Mouse (Mus musculus): ENCODE measurements around the gene Tmem210. TPM values are rescaled to one million over a fixed set of nuclear protein-coding genes. Genes with fewer than 3 reads are reported as not detected.
"Not testable (repeated sequence)": the region's sequence is repeated elsewhere in the genome, so short reads cannot be mapped to it uniquely, and the experiment has no call there.

The Tmem210 gene
- polyA plus RNA-seq, 1 experiment from 2014 or later, result not detected

DNA sequence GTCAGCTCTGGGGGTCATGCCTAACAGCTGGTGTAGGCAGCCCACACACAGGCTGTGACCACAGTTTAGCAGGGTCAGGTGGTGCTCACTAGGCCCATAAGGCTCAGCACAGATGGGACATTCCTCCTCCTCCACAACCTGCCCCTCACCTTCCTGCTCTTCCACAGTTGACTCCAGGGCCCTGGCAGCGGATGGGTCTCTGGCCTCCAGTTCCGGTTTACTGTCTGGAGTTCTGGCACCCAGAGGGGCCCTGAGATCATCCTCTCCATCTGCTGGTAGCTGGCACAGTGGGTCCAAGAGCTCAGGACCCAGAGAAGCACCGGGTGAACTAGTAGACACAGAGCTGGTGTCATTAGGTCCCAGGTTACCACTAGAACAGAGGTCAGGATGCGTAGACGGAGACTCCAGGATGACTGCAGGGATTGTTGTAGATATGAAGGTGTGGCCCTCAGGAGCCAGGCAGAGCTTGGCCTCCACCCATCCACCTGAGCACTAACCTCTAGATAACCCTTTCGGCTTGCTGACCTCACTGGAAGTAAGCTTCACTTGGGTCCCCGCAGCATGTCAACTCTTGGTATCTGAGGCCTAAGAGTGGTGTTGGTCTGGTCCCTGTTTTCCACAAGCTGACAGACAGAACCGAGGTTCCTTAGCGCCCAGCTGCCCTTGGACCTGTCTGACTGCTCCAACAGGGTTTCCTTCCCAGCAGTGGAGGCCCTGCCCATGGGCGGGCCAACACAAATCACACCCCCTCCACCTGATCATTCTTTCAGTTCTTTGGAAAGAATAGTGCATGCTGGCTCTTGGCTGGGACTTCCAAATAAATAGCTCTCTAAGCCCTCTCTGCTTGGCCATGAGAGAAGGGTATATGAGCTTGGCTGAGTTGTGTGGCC lies 41.5 kb upstream of the Tmem210 start, which contains the start of gene AL732309.1:
Gene AL732309.1 (minus strand): TSS at position 681 of the 890 bp plus-strand sequence.
- ATAC-seq (ENCODE audit: insufficient read depth, low FRiP score), result peak; percentile 68; the same call in 1 of the 2 replicates
- peak within 1 kb of the TSS; percentile 28; the same call in 1 of the 2 replicates for H3K9ac ChIP-seq (ENCODE audit: low read length)
- peaks cover 16% of the 10 kb centered on the region for H3K4me1 ChIP-seq (ENCODE audit: control insufficient read depth, insufficient read depth, low read length)
- H3K27ac ChIP-seq (ENCODE audit: low read length), result peak within 1 kb of the TSS; percentile 82
- H3K27me3 ChIP-seq (ENCODE audit: control insufficient read depth, insufficient read depth, low read length), result peaks cover 14% of the 10 kb centered on the region
- peaks cover 16% of the 10 kb centered on the region for H3K36me3 ChIP-seq (ENCODE audit: control insufficient read depth, insufficient read depth, low read length)
- H3K9me3 ChIP-seq (replicated peaks; ENCODE audit: control insufficient read depth, low read length), result no peaks in the 10 kb centered on the region
- peak within 1 kb of the TSS; percentile 12; the same call in 1 of the 2 replicates for H3K4me3 ChIP-seq (replicated peaks; ENCODE audit: low read length)
- peak within 1 kb of the TSS; percentile 23 for H3K4me2 ChIP-seq (ENCODE audit: low read depth, low read length)
- WGBS, result 78% methylated on average over 10 of the region's 10 CpGs

DNA sequence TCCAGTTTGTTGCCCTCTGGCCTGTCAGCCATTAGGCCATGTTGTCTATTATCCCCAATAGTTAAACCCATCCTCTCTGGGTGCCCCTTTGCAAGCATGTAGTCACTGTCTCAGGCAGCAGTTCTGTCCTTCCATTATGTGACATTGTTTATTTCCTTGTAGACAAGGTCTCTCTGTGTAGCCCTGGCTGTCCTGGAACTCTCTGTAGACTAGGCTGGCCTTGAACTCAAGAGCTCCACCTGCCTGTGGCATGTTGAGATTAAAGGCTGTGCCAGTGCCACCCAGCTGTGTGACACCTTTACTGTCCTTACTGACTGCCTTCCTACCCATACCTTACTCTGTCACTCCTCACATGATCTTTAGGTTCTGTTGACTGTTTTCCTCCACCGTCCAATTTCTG lies 35.6 kb upstream of the Tmem210 start:
- Histone ChIP-seq H3K4me2 (ENCODE audit: low read depth, low read length) (no peak overlapping the region), H3K9ac (ENCODE audit: low read length) (no peak overlapping the region), H3K4me3 (replicated peaks; ENCODE audit: low read length) (no peak overlapping the region), H3K36me3 (ENCODE audit: control insufficient read depth, insufficient read depth, low read length) (peaks cover 11% of the 10 kb centered on the region), H3K4me1 (ENCODE audit: control insufficient read depth, insufficient read depth, low read length) (peaks cover 14% of the 10 kb centered on the region), H3K27ac (ENCODE audit: low read length) (no peak overlapping the region), H3K9me3 (replicated peaks; ENCODE audit: control insufficient read depth, low read length) (no peaks in the 10 kb centered on the region), H3K27me3 (ENCODE audit: control insufficient read depth, insufficient read depth, low read length) (no peaks in the 10 kb centered on the region)
- ATAC-seq (ENCODE audit: insufficient read depth, low FRiP score), result no peak
- WGBS, result 87% methylated on average over 1 of the region's 1 CpGs

DNA sequence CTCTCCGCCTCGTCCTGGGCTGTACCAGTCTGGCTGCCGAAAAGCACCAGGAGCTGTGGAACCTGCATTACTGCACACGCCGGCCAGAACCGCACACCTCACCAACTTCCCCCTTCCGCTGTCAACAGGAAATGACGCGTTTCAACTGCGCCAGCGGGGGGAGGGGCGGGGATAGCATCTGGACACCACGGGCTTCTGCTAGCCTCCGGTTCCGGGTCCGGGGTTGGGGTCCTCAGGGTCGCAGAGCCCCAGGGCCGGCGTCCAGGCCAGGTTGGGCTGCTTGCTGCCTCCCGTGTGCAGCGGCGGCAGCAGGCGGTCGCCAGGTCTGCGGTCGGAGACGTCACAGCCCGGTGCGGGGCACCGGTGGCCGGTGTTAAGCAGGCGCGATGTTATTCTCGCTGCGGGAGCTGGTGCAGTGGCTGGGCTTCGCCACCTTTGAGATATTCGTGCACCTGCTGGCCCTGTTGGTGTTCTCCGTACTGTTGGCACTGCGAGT lies 32.6 kb upstream of the Tmem210 start, which contains the start of gene Tmem203:
Gene Tmem203 (plus strand): TSS at position 156 of the 496 bp plus-strand sequence.
- H3K36me3 ChIP-seq (ENCODE audit: control insufficient read depth, insufficient read depth, low read length), result no peaks in the 10 kb centered on the region
- no peaks in the 10 kb centered on the region for H3K27me3 ChIP-seq (ENCODE audit: control insufficient read depth, insufficient read depth, low read length)
- H3K9ac ChIP-seq (ENCODE audit: low read length), result peak within 1 kb of the TSS; percentile 84
- H3K4me3 ChIP-seq (replicated peaks; ENCODE audit: low read length), result peak within 1 kb of the TSS; percentile 85
- peak within 1 kb of the TSS; percentile 91 for H3K4me2 ChIP-seq (ENCODE audit: low read depth, low read length)
- ATAC-seq (ENCODE audit: insufficient read depth, low FRiP score), result peak; percentile 81
- WGBS, result under 1% methylated on average over 39 of the region's 39 CpGs
- peaks cover 14% of the 10 kb centered on the region for H3K4me1 ChIP-seq (ENCODE audit: control insufficient read depth, insufficient read depth, low read length)
- H3K27ac ChIP-seq (ENCODE audit: low read length), result peak within 1 kb of the TSS; percentile 48
- H3K9me3 ChIP-seq (replicated peaks; ENCODE audit: control insufficient read depth, low read length), result no peaks in the 10 kb centered on the region

DNA sequence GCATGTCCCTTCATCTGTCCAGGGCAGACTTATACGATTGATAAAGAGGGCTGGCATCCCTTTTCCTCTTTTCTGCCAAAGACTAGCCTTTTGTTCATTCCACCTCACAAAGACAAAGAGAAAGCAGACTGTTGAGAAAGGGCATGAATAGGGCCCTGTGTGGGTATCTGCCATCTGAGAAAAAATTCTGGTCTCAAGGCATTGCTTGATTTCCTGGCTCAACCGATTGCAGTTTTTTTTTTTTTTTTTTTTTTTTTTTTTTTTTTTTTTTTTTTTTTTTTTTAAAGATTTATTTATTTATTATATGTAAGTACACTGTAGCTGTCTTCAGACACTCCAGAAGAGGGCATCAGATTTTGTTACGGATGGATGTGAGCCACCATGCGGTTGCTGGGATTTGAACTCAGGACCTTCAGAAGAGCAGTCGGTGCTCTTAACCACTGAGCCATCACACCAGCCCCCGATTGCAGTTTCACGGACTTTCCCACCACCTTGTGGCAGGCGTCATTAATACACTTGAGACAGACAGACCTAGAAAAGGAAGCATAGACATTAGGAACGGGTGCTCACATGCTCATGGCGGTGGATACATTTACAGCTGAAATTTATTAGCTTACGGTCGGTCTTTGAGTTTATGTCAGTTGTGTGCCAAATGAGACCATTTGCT lies 31.4 kb upstream of the Tmem210 start:
- H3K4me2 ChIP-seq (ENCODE audit: low read depth, low read length), result peak overlapping the region; percentile 81
- 56% methylated on average over 12 of the region's 12 CpGs for WGBS
- peak overlapping the region; percentile 85 for H3K4me3 ChIP-seq (replicated peaks; ENCODE audit: low read length)
- peaks cover 14% of the 10 kb centered on the region for H3K4me1 ChIP-seq (ENCODE audit: control insufficient read depth, insufficient read depth, low read length)
- not testable (repeated sequence) for H3K27ac ChIP-seq (ENCODE audit: low read length); H3K9me3 ChIP-seq (replicated peaks; ENCODE audit: control insufficient read depth, low read length); H3K36me3 ChIP-seq (ENCODE audit: control insufficient read depth, insufficient read depth, low read length); H3K27me3 ChIP-seq (ENCODE audit: control insufficient read depth, insufficient read depth, low read length); ATAC-seq (ENCODE audit: insufficient read depth, low FRiP score)
- peak overlapping the region; percentile 84; the same call in 1 of the 2 replicates for H3K9ac ChIP-seq (ENCODE audit: low read length)

DNA sequence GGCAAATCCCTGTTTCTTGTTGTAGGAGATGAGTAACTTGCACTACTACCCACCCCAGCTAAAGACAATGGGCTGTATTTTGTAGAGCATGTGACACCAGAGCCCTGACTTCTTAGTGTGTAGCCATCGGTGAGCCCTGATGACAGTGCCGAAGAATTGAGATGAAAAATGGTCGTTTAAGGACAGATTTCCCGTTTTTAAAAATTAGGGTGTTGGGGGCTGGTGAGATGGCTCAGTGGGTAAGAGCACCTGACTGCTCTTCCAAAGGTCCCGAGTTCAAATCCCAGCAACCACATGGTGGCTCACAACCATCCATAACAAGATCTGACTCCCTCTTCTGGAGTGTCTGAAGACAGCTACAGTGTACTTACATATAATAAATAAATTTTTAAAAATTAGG lies 30.7 kb upstream of the Tmem210 start:
- H3K9ac ChIP-seq (ENCODE audit: low read length); H3K36me3 ChIP-seq (ENCODE audit: control insufficient read depth, insufficient read depth, low read length); H3K9me3 ChIP-seq (replicated peaks; ENCODE audit: control insufficient read depth, low read length); H3K4me3 ChIP-seq (replicated peaks; ENCODE audit: low read length); H3K27ac ChIP-seq (ENCODE audit: low read length); H3K27me3 ChIP-seq (ENCODE audit: control insufficient read depth, insufficient read depth, low read length); H3K4me2 ChIP-seq (ENCODE audit: low read depth, low read length); ATAC-seq (ENCODE audit: insufficient read depth, low FRiP score): not testable (repeated sequence)
- peaks cover 14% of the 10 kb centered on the region for H3K4me1 ChIP-seq (ENCODE audit: control insufficient read depth, insufficient read depth, low read length)
- WGBS, result 89% methylated on average over 5 of the region's 5 CpGs

DNA sequence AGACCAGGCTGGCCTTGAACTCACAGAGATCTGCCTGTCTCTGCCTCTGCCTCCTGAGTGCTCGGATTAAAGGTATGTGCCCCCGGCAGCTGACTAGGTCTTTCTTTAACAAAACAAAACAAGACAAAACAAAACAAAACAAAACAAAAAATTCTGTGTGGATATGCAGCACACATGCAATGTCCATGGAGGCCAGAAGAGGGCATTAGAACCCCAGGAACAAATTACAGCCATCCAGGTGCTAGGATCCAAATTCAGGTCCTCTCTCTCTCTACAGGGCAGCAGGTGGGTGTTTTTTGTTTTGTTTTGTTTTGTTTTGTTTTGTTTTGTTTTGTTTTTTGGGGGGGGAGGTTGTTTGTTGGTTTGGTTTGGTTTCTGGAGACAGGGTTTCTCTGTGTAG lies 29.1 kb upstream of the Tmem210 start:
- Histone ChIP-seq H3K9ac (ENCODE audit: low read length) (no peak overlapping the region), H3K36me3 (ENCODE audit: control insufficient read depth, insufficient read depth, low read length) (no peaks in the 10 kb centered on the region), H3K4me3 (replicated peaks; ENCODE audit: low read length) (no peak overlapping the region), H3K27ac (ENCODE audit: low read length) (no peak overlapping the region), H3K4me1 (ENCODE audit: control insufficient read depth, insufficient read depth, low read length) (peaks cover 21% of the 10 kb centered on the region), H3K27me3 (ENCODE audit: control insufficient read depth, insufficient read depth, low read length) (peaks cover 2% of the 10 kb centered on the region; the same call in 1 of the 2 replicates), H3K4me2 (ENCODE audit: low read depth, low read length) (no peak overlapping the region), H3K9me3 (replicated peaks; ENCODE audit: control insufficient read depth, low read length) (no peaks in the 10 kb centered on the region)
- ATAC-seq (ENCODE audit: insufficient read depth, low FRiP score), result no peak
- WGBS, result 58% methylated on average over 2 of the region's 2 CpGs

DNA sequence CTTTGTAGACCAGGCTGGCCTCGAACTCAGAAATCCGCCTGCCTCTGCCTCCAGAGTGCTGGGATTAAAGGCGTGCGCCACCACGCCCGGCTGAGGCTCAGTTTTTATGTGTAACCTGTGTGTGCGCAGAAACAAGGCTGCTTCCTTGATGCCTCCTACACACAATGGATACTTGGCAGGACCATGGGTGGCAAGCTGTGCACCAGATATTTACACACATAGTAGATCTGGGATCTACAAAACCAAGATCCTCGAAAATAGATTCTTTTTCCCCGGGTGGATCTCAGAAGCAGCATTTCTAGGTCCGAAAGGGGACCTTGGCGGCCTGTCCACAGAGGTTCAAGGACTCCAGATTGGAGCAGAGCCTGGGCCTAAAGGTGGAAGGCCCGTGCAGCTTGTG lies 26.1 kb upstream of the Tmem210 start:
- Histone ChIP-seq H3K36me3 (ENCODE audit: control insufficient read depth, insufficient read depth, low read length) (no peaks in the 10 kb centered on the region), H3K27ac (ENCODE audit: low read length) (peak overlapping the region; percentile 83), H3K9me3 (replicated peaks; ENCODE audit: control insufficient read depth, low read length) (no peaks in the 10 kb centered on the region), H3K4me3 (replicated peaks; ENCODE audit: low read length) (peak overlapping the region; percentile 72), H3K4me2 (ENCODE audit: low read depth, low read length) (peak overlapping the region; percentile 85), H3K27me3 (ENCODE audit: control insufficient read depth, insufficient read depth, low read length) (peaks cover 7% of the 10 kb centered on the region; the same call in 1 of the 2 replicates), H3K4me1 (ENCODE audit: control insufficient read depth, insufficient read depth, low read length) (peaks cover 25% of the 10 kb centered on the region), H3K9ac (ENCODE audit: low read length) (peak overlapping the region; percentile 76)
- 46% methylated on average over 12 of the region's 12 CpGs for WGBS
- no peak for ATAC-seq (ENCODE audit: insufficient read depth, low FRiP score)

DNA sequence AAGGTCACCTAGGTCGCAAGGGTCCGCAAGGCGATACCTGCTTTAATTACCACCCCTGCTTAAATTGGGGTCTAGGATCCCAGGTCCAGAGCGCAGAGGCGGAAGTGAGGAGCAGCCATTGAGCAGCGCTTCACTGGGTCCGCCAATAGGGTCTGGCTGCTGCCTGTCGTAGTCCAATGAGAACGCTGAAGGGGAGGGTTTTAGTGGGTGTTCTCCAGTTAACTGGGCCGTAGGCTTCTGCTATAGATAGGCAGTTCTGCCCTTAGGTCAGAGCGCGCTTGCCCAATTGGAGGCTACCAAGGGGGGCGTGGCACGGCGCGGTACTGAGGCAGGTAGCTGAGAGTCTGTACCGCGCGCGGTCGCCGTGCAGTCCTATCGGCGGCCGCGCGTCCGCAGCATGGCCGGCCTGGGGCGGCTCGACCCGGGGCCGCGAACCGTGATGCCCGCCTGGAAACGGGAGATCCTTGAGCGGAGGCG lies 25.6 kb upstream of the Tmem210 start, which contains the start of gene Tprn:
Gene Tprn (plus strand): TSS at position 328 of the 477 bp plus-strand sequence.
- Histone ChIP-seq H3K4me3 (replicated peaks; ENCODE audit: low read length) (peak within 1 kb of the TSS; percentile 72), H3K9ac (ENCODE audit: low read length) (peak within 1 kb of the TSS; percentile 82), H3K36me3 (ENCODE audit: control insufficient read depth, insufficient read depth, low read length) (no peaks in the 10 kb centered on the region), H3K27me3 (ENCODE audit: control insufficient read depth, insufficient read depth, low read length) (peaks cover 7% of the 10 kb centered on the region; the same call in 1 of the 2 replicates), H3K9me3 (replicated peaks; ENCODE audit: control insufficient read depth, low read length) (no peaks in the 10 kb centered on the region), H3K4me2 (ENCODE audit: low read depth, low read length) (peak within 1 kb of the TSS; percentile 85), H3K27ac (ENCODE audit: low read length) (peak within 1 kb of the TSS; percentile 83), H3K4me1 (ENCODE audit: control insufficient read depth, insufficient read depth, low read length) (peaks cover 29% of the 10 kb centered on the region)
- WGBS, result under 1% methylated on average over 39 of the region's 39 CpGs
- ATAC-seq (ENCODE audit: insufficient read depth, low FRiP score), result peak; percentile 96
